Mouse (Mus musculus): ENCODE data around the gene Il11ra2.
"Not testable (repeated sequence)": the region's sequence is repeated elsewhere in the genome, so short reads cannot be mapped to it uniquely, and the experiment has no call there.

The Il11ra2 gene

GRCm38 (mm10) chr4:42661793-42662192 is at the start of gene Il11ra2:
Gene Il11ra2, minus strand, starts transcription at chr4:42661893.
- in situ Hi-C loops (cut with MboI, MseI), result not testable (repeated sequence)

GRCm38 (mm10) chr4:42682183-42682524 is 20.5 kb upstream of the Il11ra2 start:
- in situ Hi-C loops (cut with MboI, MseI), result not testable (repeated sequence)

GRCm38 (mm10) chr4:42681473-42682182 is 19.9 kb upstream of the Il11ra2 start:
- in situ Hi-C loops (cut with MboI, MseI), result not testable (repeated sequence)

DNA sequence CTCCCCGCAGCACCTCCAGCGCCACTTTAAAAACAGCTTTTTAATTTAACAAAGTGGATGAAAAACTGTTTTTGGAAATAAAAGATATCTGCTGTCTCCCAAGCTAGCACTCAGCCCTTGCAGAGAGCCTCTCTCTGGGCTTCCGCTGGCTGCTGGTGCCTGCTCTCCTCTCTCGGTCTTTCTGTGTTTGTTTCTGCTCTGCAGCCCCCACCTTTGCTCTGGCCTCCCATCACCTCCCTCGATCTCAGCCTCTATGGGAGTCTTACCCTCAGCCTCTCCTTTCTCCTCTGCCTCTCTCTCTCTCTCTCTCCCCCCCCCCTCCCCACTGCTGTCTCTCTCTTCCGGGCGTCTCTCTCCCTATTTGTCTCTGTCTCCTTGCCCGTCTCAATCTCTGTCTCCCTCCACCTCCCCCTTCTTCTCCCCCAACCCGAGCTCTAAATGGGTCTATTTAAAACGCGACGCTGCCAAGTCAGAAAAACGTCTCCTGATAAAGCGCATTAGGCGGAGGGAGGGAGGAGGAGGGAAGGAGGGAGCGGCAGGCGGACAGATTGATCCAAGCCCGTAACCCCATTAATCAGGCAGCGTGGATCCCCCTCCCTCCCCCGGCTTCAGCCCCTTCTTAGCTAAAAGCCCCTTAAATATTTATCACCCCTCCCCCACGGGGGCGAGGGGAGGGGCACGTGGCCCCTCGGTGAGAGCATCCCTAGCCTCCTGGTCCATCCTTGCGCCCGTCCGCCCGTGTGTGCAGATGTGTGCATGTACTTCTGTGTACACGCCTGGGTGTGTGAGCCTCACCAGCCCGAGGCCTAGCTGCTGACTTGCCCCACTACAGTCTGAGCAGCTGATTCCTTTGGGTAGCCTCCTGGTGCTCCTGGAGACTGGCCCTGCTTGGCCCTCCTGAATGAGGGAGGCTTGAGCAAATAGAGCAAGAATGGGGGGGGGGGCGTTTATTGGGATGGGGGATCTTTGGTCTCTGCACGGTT is 19.0 kb upstream of the Il11ra2 start:
- in situ Hi-C loops (cut with MboI, MseI), result not testable (repeated sequence)

DNA sequence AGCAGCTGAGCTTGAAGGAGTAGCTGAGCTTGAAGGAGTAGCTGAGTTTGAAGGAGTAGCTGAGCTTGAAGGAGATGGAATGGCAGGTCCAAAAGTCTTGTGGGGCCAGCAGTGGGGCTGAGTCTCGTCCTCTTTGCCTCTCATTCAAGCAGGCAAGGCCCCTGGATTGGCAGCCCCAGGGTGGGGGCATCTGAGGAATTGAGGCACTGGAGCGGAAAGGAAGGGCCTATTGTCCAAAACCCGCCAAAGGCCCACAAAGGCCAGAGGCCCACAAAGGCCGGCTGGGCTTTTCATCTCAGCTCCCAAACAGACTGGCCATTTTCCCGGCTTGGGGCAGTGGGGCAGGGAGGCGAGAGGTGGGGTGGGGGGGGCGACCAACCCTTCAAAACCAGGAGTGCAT is 17.7 kb upstream of the Il11ra2 start:
- in situ Hi-C loops (cut with MboI, MseI), result not testable (repeated sequence)

- in situ Hi-C loops (cut with MboI, MseI), result not testable (repeated sequence)
These were observed 13.7 kb upstream of the Il11ra2 start for GRCm38 (mm10) chr4:42675415-42675814.

DNA sequence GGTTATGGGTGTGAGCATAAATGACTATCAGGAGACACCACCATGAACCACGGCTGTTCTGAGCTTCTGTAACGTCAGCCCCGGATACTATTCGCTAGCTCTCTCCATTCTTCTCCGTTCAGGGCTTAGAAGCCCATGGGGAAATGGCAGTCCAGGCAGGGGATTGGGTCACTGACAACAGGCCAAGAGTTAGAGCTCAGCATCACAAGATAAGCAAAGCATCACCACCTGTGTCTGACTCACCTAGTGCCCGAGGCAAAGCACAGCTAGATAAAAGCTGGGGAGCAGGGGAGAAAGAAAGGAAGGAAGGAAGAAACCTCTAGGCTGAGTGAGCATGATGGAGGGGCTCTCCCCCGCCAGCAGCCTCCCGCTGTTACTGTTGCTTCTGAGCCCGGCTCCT is 6.7 kb downstream of the Il11ra2 start, which contains the start of gene Ccl27b:
Gene Ccl27b, plus strand, starts transcription at position 301 of the 400 bp plus-strand sequence.
- in situ Hi-C loops (cut with MboI, MseI), result loop anchor here (5.0 kb wide), 1 partner anchor 883 kb away; the partner anchor contains the start of gene Ccl27a

DNA sequence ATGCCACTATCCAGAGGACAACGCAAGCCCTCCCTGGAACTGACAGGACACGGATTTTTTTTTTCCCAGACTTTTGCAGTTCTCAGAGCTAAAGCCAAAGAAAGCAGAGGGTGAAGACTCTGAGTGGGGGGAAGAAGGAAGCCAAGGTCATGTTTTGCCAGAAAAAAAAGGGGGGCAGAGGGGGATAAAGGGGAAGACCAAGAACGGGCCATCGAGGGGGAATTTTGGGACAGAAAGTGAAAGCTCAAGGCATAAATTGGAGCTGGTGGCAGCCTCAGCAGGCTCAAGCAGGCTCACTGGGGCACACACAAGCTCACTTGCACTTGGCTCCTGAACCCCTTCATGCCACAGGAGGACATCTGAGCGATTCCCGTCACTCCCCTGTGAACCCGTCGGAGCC is 32.3 kb downstream of the Il11ra2 start, which contains the start of gene Gm2564:
Gene Gm2564, plus strand, starts transcription at position 301 of the 400 bp plus-strand sequence.
- in situ Hi-C loops (cut with MboI, MseI), result not testable (repeated sequence)

DNA sequence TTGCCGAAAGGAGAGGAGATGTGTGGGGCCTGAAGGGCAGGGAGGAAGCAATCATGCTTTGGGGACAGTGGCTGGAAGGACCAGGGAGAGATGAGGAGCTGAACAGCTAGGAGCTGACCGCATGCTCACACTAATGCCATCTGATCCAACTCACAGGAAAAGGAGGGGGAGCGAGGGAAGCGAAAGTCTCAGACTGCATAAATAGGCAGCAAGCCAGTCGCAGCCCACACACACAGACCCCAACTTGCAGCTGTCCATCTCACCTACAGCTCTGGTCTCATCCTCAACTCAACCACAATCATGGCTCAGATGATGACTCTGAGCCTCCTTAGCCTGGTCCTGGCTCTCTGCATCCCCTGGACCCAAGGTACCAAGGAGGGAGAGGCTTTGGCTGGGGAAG is 49.8 kb downstream of the Il11ra2 start, which contains the start of gene Gm10591:
Gene Gm10591, plus strand, starts transcription at position 301 of the 400 bp plus-strand sequence.
- in situ Hi-C loops (cut with MboI, MseI), result not testable (repeated sequence)
